Mouse (Mus musculus) bone marrow macrophage, adult 2 months (primary cell): Measurements from ENCODE around the gene Adgb.

Source experiments
- CTCF ChIP-seq: IDR thresholded peaks from 2 replicates; pipeline ENCODE4 v1.5.1; 2012; ENCODE audit warnings: low read depth, mild to moderate bottlenecking, low read length, moderate library complexity
- POLR2A ChIP-seq: IDR thresholded peaks from 2 replicates; pipeline ENCODE4 v1.6.1; 2012; ENCODE audit warnings: mild to moderate bottlenecking, low read depth, low read length, borderline replicate concordance

- TF ChIP-seq POLR2A (no peak), CTCF (no peak)
Observed at GRCm38 (mm10) chr10:10443558-10443957, 28.6 kb downstream of the Adgb start.
